Mouse (Mus musculus): ENCODE measurements around the gene Erich3.
"Not testable (repeated sequence)": the region's sequence is repeated elsewhere in the genome, so short reads cannot be mapped to it uniquely, and the experiment has no call there.

Gene Erich3

GRCm38 (mm10) chr3:154663545-154663944, at the start of gene Erich3:
Gene Erich3, plus strand, starts transcription at chr3:154663859.
- no peak for DNase-seq (ENCODE audit: inconsistent ontology term)

DNA sequence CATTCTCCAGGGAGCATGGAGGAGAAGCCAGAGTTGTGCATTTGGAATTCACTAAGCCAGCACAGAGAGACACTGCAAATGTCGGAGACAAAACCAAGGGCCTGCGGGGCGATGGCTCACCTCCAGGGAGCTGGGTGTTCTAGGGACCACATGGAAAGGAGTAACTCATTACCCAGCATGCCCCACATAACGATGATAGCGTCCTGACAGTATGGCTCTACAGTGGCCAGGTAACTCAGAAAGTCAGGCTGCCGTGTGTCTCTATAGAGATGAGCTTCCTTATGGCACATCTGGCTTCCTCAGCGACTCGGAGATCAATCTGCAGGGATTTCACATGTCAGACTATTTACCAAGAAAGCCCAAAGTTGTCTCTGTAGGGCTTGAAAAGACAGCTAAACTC, 48.9 kb upstream of the Erich3 start:
- no peak for DNase-seq (ENCODE audit: inconsistent ontology term)

DNA sequence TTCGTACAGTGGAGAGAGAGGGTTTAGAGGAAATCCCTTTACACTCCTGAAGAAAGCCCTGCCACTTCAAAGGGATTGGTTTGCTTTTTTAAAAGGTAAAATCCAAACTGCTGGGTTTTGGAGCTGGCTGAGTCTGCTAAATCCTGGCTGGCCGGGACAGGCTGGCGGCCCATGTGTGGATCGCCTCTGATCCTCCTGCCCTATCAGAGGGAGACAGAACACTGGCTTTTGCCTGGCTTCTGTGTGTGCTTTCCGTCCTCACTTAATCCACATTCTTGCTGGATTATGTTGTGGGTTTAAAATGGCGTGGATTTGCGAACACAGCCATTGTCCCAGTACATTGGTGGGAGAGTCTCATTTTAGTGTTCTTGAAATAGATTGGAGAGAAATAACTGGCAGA, 48.4 kb upstream of the Erich3 start:
- no peak for DNase-seq (ENCODE audit: inconsistent ontology term)

DNA sequence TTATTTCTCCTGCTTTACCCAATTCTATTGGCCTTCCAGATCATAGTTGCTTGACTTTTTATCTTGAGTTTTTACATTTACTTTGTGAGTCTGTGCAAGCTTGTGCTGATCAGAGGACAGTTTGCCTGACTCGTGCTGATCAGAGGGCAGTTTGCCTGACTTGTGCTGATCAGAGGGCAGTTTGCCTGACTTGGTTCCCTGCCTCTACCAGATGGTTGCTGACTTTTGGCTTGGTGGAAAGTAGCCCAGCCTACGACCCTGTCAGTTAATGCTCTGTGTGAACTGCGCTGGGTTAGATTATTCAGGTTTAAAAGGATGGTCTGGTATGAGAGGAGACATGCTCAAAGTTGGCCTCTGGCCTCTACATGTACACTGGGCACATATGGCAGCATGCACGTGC, 47.6 kb upstream of the Erich3 start:
- no peak for DNase-seq (ENCODE audit: inconsistent ontology term)

GRCm38 (mm10) chr3:154628284-154628683, 35.4 kb upstream of the Erich3 start:
- no peak for DNase-seq (ENCODE audit: inconsistent ontology term)

- not testable (repeated sequence) for DNase-seq (ENCODE audit: inconsistent ontology term)
Observed at GRCm38 (mm10) chr3:154631281-154631680, 32.4 kb upstream of the Erich3 start.

DNA sequence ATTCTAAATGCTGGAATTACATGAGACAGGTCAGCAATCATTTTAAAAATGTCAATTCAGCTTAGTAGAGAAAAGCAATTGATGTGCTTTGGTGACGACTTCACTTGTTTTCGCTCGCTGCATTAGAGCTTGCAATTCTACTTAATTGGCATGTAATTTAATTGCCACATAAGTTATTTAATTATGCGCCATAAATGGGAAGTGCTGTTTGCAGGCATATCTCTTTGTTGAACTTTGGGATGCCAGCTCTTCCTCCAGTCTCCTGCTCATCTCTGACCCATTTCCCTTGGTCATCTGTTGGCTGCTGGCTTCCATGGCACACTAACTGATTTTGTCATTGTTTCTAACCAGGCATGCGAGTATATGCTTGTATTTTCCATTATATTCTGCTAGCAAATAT, 30.6 kb upstream of the Erich3 start:
- DNase-seq (ENCODE audit: inconsistent ontology term) = peak; percentile 40

DNA sequence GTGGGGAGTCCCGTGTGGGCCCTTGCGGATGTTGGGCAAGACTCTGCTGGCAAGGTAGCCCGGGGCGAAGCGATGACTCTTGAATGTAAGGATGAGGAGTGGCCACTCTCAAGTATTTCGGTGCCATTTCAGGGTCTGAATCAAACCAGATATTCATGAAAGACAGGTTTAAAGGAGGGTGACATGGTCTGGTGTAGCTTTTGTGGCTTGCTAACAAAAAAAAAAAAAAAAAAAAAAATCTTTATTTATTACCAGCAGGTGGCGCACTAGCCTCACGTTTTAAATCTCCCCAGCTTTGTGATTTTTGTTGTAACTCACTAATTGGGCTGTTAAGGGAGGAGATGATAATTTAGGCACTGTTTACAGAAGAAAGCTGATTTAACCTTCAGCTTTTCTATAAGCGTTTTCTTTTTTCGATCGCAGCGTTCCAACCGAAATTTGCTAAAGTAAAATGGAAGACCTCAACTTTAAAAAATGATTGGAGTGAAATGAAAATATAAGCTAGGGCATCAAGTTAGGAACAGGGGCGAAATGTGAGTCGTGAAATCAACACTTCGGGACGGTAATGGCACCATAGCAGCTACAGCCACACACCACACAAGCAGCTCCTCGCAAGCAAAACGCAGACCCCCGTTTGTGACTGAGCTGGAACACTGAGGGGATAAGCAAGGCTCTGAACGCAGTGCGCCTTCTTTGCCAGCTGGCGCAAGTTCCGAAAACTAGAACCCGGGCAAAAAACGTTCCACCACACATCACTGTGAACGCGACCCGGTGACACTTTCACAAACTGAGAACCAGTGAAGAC, 16.8 kb upstream of the Erich3 start:
- DNase-seq (ENCODE audit: inconsistent ontology term) = peak; percentile 62

- DNase-seq (ENCODE audit: inconsistent ontology term) = no peak
Observed at GRCm38 (mm10) chr3:154647443-154647780, 16.2 kb upstream of the Erich3 start.

GRCm38 (mm10) chr3:154649411-154650285, 14.0 kb upstream of the Erich3 start:
- DNase-seq (ENCODE audit: inconsistent ontology term) = peak; percentile 71

DNA sequence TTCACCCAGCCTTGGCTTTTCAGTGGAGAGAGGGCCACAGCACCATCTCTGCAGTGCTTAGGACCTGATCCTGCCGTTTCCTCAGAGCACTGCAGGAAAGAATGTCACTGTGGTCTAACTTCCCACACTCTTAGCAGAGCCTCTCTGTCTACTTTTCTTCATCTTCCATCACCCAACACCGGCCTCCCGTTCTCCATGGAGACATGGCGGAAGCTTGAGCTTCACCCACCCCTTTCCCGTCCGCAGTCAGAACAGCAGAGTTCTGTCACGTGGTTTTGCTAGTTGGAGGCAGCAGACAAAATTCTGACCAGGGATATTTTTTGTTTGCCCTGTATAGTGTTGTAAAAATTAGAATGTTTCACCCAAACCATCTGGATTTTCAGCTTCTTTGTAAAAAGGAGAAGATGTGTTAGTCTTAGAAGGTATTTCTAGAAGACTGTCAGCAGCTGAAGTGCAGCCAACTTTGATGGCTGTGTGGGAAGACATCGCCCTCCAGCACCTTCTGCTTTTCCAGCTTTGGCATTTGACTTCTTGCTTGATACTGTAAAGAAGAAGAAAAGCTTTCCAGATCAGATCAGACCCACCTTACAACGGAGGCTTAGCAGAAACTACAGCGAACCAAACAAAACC, 12.4 kb upstream of the Erich3 start:
- no peak for DNase-seq (ENCODE audit: inconsistent ontology term)

GRCm38 (mm10) chr3:154652581-154653420, 10.9 kb upstream of the Erich3 start:
- peak; percentile 65 for DNase-seq (ENCODE audit: inconsistent ontology term)

DNA sequence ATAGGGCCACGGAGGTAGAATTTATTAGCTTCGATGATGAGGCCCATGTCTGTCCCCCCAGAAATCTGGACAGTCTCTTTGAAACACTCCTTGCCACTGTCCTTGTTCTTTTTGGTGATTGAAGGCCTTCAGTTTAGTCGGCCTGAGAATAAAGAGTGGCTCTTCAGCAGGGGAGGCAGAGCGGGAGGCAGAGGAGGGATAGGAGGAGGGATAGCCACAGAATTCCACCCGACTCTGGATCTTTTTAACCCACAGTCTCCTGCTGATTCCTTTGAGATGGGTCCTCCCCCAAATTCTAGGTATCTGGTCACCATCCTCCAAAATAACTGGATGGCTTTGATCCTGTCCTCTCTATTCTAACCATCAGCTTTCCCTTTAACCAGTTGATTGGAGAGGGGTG, 10.2 kb upstream of the Erich3 start:
- DNase-seq (ENCODE audit: inconsistent ontology term) = no peak

GRCm38 (mm10) chr3:154654284-154654683, 9.4 kb upstream of the Erich3 start:
- DNase-seq (ENCODE audit: inconsistent ontology term) = no peak

DNA sequence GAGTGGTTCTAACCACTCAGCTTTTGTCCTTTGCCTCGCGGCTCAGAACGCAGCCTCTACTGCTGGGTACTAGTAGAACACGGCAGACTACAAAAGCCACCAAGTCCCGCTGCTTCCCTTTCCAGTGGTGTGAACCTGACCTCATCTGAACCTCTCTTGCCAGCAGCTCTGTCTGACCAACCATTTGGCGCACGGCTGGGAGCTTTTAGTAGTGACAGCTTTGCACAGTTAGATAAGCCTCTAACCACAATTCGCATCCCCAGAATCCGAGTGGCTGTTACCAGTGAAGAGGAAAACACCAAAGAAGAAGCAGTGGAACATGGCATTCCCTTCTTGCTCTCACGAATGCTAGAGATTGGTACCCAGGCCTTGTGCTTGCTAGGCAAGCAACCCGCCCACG, 8.8 kb upstream of the Erich3 start:
- no peak for DNase-seq (ENCODE audit: inconsistent ontology term)

DNA sequence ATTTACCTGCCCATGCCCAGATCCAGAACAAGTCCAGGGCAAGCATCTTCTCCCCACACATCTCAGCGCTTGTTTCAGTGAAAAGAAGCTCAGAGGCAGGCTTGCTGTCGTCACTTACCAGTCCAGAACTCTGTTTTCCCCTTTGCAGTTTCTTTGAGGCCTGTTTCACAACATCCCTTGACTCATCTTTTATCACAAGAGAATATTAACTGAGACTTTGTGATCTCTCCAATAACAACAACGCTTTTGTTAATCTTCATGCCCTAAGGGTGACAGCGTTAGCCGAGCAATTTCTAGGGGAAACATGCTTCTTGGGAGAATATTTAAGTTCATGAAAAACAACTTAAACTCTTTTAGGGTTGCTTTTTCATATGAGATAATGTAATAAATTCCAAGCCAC, 7.9 kb upstream of the Erich3 start:
- DNase-seq (ENCODE audit: inconsistent ontology term) = no peak

GRCm38 (mm10) chr3:154663976-154664581, 420 bp downstream of the Erich3 start:
- peak; percentile 49 for DNase-seq (ENCODE audit: inconsistent ontology term)

DNA sequence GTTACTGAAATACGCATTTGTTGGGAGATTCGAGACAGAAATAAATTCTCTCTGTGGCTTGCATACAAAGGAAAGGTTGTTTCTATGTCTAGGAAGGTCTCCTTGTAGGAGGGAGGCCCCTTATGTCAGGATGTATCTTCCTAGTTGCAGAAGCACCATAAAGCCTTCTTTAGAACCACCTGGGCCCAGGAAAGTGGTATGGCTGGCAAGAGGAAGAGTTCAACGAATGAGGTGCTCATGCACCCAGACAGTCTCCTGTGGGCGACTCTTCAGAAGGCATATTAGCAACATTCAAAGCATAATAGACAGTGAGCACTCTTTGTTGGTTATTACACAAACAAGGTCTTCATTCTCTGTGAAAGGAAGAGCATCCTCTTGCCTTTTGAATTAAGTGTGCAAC, 977 bp downstream of the Erich3 start:
- DNase-seq (ENCODE audit: inconsistent ontology term) = no peak

DNA sequence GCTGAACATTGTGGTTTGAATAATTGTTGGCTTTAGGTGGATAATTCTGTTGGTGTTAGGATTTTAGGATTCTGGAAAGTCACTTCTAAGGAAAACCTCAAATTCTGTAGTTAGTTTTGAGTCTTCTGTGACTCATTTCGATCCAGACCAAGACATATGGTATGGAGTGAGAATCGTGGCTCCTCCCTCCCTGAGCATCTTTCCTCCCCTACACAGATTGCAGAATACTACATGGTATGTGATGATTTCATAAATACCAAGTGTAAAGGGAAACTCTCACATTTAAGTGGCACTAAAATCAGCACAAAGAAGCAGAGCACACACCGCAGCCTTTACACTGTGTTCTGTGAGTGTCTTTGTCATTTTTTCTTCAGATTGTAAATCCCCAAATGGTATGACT, 4.8 kb downstream of the Erich3 start:
- DNase-seq (ENCODE audit: inconsistent ontology term) = no peak

DNA sequence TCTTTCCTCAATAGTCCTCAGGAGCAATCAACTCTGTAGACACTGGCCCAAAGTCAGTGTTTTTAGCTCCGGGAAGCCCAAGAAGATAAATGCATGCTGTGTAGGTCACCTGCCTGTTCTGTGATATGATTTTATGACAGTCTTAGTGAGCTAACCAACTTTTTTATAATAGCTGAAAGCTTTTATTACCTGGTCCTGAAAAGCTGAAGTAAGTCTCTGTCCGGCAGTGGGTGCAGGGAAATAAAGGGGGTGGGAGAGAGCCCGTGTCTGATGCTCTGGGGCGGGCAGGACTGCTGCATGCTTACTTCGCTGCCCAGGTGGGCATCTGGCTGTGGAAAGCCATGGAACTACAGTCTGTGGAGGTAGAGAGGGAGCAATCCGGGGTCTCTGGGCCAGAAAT, 6.9 kb downstream of the Erich3 start:
- DNase-seq (ENCODE audit: inconsistent ontology term) = no peak

GRCm38 (mm10) chr3:154671013-154671412, 7.4 kb downstream of the Erich3 start:
- DNase-seq (ENCODE audit: inconsistent ontology term) = no peak
